Mouse (Mus musculus) forebrain, embryonic 10.5 days (tissue): Measurements from ENCODE around the gene Svbp. TPM values are rescaled to one million over a fixed set of nuclear protein-coding genes. Genes with fewer than 3 reads are reported as not detected.
A peak's percentile ranks its signal among the peaks of the same experiment; 100 is the strongest.

Experiments used
- DNase-seq: peaks from one replicate; pipeline ENCODE4 v3.0.0-alpha.2; 2017; ENCODE audit warnings: low spot score; ENCODE audit errors: extremely low spot score
- H3K27ac ChIP-seq: fragments of 300-500 bp; sonication (generic); 2 replicates; pipeline ENCODE4 v1.5.1; 2016; ENCODE audit warnings: mild to moderate bottlenecking
- H3K27me3 ChIP-seq: fragments of 300-500 bp; sonication (generic); 2 replicates; pipeline ENCODE4 v1.6.1; 2016; ENCODE audit warnings: mild to moderate bottlenecking; ENCODE audit not compliant: poor library complexity, severe bottlenecking
- H3K36me3 ChIP-seq: fragments of 300-500 bp; sonication (generic); replicated peaks from 2 replicates; pipeline ENCODE4 v1.6.1; 2016; ENCODE audit warnings: mild to moderate bottlenecking, moderate library complexity
- H3K4me1 ChIP-seq: fragments of 300-500 bp; sonication (generic); 2 replicates; pipeline ENCODE4 v1.6.1; 2016
- H3K4me3 ChIP-seq: fragments of 300-500 bp; sonication (generic); 2 replicates; pipeline ENCODE4 v1.5.1; 2016; ENCODE audit warnings: mild to moderate bottlenecking, moderate library complexity
- H3K9me3 ChIP-seq: fragments of 300-500 bp; sonication (generic); 2 replicates; pipeline ENCODE4 v1.6.1; 2016; ENCODE audit warnings: mild to moderate bottlenecking, moderate library complexity
- WGBS: fragments of 180-500 bp; shearing (Covaris S2); methylation state at CpG from one replicate; pipeline ENCODE4 v1.1.7; 2016; 5-methylcytosine and 5-hydroxymethylcytosine counted together
- polyA plus RNA-seq: library from polyadenylated mRNA; unstranded; fragments of >200 nt; fragmentation: Nextera tagmentation; extraction: Ambion mirVana; gene quantifications from 2 replicates; pipeline ENCODE4 v1.2.1, GENCODE M21; 2016

Gene Svbp
- polyA plus RNA-seq, 1 experiment from 2014 or later = 138 TPM

DNA sequence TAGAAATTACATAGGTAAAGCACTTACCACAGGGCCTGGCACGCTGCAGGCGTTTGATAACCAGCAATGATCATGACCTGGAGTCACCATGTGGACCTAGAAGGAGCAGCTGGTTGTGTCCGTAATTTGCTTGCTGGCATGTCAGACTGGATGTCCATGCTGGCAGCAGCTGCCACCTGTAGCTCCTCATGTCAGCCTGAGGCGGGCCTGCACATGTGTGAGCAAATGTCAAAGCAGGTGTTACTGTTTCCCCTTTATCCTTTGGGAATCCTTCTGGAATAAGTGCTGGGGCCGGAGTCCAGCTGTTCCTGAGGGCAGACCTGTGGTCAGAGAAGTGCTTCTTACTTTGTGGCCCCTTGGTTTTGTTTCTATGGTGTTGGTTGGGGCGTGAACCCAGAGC is 3.0 kb downstream of the Svbp start:
- DNase-seq = no peak
- Histone ChIP-seq H3K36me3 (peaks cover 28% of the 10 kb centered on the region), H3K4me3 (no peak overlapping the region), H3K27ac (no peak overlapping the region), H3K4me1 (peaks cover 35% of the 10 kb centered on the region), H3K9me3 (no peaks in the 10 kb centered on the region), H3K27me3 (no peaks in the 10 kb centered on the region)
- 93% methylated on average over 6 of the region's 6 CpGs for WGBS

DNA sequence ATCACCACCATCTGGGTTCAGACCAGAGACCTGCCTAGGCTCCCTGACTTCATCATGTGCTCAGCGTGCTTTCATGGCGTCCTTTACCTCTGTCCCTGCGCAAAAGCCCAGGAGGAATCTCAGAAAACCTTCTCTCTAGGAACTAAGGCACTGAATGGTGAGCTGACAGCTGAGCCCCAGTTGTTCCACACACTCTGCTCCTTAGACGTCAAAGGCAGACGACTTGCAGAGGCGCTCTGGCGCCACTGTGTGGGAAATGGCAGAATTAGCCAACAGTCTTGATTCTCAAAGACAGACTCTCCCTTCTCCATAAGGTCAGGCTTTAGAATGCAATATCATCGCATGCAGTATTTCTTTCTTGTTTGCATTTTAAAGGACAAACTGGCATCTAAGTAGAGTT is 9.6 kb downstream of the Svbp start:
- H3K9me3 ChIP-seq = no peaks in the 10 kb centered on the region
- H3K4me3 ChIP-seq = no peak overlapping the region
- DNase-seq = peak; percentile 53
- 17% methylated on average over 8 of the region's 8 CpGs for WGBS
- no peaks in the 10 kb centered on the region for H3K27me3 ChIP-seq
- peaks cover 17% of the 10 kb centered on the region for H3K36me3 ChIP-seq
- H3K4me1 ChIP-seq = peaks cover 7% of the 10 kb centered on the region; the same call in 1 of the 2 replicates
- H3K27ac ChIP-seq = no peak overlapping the region

DNA sequence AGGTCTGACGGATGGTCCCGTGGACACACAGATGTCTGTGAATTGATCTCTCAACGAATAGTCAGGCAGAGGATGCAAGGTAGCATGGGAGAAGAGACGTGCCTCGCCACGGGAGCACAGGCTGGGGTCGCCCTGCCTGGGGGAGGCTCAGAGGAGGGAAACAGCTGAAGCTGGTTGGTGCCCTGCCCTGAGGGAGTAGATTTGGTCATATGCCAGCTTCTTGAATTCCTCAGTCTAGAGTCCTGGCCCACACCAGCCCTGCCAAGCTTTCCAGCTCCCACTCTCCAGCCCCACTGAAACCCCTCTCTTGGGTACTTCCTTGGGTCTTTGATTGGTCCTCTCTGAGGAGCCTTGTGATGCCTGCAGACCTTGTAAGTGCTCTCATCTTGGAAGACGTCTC is 21.6 kb downstream of the Svbp start:
- Histone ChIP-seq H3K36me3 (no peaks in the 10 kb centered on the region), H3K27ac (no peak overlapping the region), H3K4me3 (no peak overlapping the region), H3K27me3 (peaks cover 4% of the 10 kb centered on the region; the same call in 1 of the 2 replicates), H3K9me3 (no peaks in the 10 kb centered on the region), H3K4me1 (peaks cover 13% of the 10 kb centered on the region)
- no peak for DNase-seq
- WGBS = 88% methylated on average over 8 of the region's 8 CpGs

DNA sequence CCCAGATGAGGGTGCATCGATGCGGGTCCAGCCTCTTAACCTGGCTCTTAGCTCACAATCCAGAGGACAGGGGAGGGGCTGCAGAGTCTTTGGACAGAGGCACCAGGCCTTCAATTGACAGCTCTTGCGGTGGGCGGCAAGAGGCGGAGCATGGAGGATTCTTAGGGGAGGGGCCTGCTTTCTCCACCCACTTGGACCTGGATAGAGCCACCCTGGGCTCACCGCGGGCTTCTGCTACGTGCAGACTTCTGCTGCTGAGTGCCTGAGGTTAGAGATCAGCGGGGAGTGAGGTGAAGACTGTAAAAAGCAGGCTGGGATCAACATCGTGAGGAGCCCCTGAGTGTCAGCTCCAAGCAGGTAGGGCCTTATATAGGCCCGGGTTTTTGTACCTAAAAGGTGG is 23.1 kb downstream of the Svbp start, which contains the start of gene Tmem269:
TSS of gene Tmem269 (minus strand) at position 49 of the 400 bp plus-strand sequence.
- Histone ChIP-seq H3K4me1 (peaks cover 13% of the 10 kb centered on the region), H3K27ac (no peak within 1 kb of the TSS), H3K36me3 (0 out of 2 replicates have a peak, but pooled peaks cover 3% of the 10 kb centered on the region), H3K4me3 (0 out of 2 replicates have a peak within 1 kb of the TSS, but pooled peaks have one; percentile 3), H3K9me3 (no peaks in the 10 kb centered on the region), H3K27me3 (peaks cover 4% of the 10 kb centered on the region; the same call in 1 of the 2 replicates)
- DNase-seq = no peak
- WGBS = 10% methylated on average over 11 of the region's 11 CpGs

DNA sequence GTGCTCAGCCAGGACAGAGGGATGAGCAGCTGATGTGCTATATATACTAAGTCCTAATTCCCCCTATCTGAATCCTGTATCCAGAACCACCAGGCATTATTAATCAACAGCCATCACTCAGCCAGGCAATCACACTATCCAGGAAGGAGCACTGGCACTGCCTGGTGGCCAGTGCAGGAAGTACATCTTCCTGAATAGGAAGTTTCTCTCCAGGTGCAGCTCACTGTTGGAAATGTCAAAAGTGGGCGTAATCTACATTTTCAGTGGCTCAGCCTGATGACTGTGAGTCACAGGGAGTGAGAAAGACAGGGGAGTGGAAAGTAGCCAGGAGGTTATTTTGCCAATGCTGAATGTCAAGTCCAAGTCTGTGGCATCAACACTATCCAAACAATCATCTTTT is 28.6 kb downstream of the Svbp start:
- DNase-seq = peak; percentile 35

DNA sequence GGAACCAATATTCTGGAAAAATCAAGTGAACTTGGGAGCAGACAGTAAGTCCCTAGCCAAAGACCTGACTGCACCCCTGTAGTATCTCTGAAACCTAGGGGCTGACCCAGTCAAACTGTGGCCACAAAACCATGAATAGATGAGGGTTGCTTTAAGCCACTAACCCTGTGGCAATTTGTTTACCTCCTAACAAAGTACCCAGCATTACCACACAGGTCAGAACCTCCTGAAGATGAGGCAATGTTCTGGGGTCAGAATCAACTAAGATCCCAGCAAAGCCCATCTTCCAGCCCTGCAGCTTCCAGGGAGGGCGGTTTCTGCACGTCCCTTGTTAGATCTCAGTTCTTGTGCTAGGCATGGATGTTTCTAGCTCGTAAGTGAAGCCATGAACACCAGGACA is 29.4 kb downstream of the Svbp start:
- H3K4me3 ChIP-seq = no peak overlapping the region
- H3K4me1 ChIP-seq = no peaks in the 10 kb centered on the region
- H3K27ac ChIP-seq = no peak overlapping the region
- no peaks in the 10 kb centered on the region for H3K9me3 ChIP-seq
- WGBS = 92% methylated on average over 3 of the region's 3 CpGs
- H3K27me3 ChIP-seq = no peaks in the 10 kb centered on the region
- peaks cover 56% of the 10 kb centered on the region for H3K36me3 ChIP-seq
- no peak for DNase-seq

More for the DNA sequence above, 28.6 kb downstream of the Svbp start:
- Histone ChIP-seq H3K9me3 (no peaks in the 10 kb centered on the region), H3K27me3 (no peaks in the 10 kb centered on the region), H3K4me1 (peaks cover 1% of the 10 kb centered on the region; the same call in 1 of the 2 replicates), H3K4me3 (no peak overlapping the region), H3K36me3 (peaks cover 54% of the 10 kb centered on the region), H3K27ac (no peak overlapping the region)
- 89% methylated on average over 1 of the region's 1 CpGs for WGBS

DNA sequence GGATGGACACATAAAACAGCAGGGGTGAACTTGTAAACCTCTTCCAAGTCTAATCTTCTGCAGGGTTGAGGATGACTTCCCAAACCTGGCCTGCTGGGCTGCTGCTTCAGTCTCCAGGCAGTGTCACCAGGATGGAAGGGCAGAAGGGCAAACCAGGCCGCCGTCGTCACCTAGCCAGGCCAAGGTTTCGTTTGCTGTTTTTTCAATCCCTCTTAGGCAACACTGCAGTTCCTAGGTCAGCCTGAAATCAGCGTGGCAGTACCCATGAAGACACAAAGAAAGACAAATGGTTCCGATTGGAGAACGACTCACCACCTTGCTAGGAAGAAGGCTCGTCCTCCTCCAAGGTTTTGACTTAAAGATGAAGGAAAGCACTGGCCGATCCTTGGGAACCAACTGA is 30.6 kb downstream of the Svbp start:
- Histone ChIP-seq H3K27me3 (no peaks in the 10 kb centered on the region), H3K4me3 (no peak overlapping the region), H3K36me3 (peaks cover 58% of the 10 kb centered on the region), H3K4me1 (no peaks in the 10 kb centered on the region), H3K9me3 (no peaks in the 10 kb centered on the region), H3K27ac (no peak overlapping the region)
- 93% methylated on average over 9 of the region's 9 CpGs for WGBS
- no peak for DNase-seq

DNA sequence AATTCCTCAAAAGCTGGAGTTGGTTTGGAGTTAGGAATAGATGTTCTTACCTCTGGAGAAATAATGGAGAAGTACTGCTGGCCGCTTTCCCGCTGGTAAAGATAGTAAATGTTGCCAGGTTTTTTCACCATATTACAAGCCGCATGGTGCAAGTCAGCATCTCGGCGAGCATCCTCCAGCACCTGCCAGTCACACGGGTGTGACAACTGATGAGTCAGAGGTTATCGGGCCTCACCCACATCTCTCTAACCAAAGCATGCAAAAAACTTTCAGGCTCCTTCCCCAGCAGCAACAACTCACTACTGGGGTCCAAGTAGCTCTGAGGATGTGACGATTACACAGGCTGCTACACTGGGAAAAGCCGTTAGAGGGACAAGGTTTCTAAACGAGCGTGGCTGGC is 31.6 kb downstream of the Svbp start:
- Histone ChIP-seq H3K9me3 (no peaks in the 10 kb centered on the region), H3K27me3 (no peaks in the 10 kb centered on the region), H3K36me3 (peaks cover 58% of the 10 kb centered on the region), H3K4me1 (peaks cover 5% of the 10 kb centered on the region), H3K27ac (no peak overlapping the region), H3K4me3 (no peak overlapping the region)
- no peak for DNase-seq
- WGBS = 94% methylated on average over 11 of the region's 11 CpGs

DNA sequence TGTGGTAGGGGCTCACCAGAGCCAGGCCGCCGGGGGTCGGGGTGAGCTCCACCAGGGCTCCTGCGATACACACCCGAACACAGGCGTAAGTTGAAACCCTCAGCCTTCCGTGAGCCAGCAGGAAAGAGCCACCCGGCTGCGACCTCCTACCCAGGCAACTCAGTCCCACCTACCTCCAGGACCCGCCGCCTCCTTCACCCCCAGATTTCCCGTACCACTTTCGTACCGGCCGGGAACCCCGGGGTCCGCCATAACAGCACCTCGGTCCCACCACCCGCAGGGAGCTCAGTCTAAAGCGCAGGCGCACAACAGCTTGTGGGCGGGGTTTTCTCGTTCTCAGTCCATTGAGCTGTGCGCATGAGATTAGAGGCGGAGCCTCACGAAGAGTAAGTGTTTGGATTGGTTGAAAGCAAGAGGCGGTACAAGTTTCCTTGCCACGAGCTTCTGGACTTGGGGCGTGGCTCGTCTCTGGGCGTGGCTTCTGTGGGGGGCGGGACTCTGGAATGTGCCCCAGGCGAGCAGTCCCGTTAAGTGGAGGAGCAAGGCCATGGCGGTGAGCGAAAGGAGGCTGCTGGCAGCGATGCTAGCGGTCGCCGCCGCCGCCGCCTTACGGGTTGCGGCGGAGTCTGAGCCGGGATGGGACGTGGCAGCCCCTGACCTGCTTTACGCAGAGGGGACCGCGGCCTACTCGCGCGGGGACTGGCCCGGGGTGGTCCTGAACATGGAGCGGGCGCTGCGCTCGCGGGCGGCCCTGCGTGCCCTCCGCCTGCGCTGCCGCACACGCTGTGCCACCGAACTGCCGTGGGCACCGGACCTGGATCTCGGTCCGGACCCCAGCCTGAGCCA is 37.5 kb downstream of the Svbp start, which contains the start of the genes AU022252 and P3h1:
TSS of gene AU022252 (minus strand) at position 303 of the 846 bp plus-strand sequence.
TSS of gene P3h1 (plus strand) at position 506 of the 846 bp plus-strand sequence.
- peak within 1 kb of the TSS; percentile 87 for H3K27ac ChIP-seq
- H3K4me1 ChIP-seq = peaks cover 22% of the 10 kb centered on the region
- no peaks in the 10 kb centered on the region for H3K9me3 ChIP-seq
- peak; percentile 97 for DNase-seq
- peak within 1 kb of the TSS; percentile 84 for H3K4me3 ChIP-seq
- peaks cover 4% of the 10 kb centered on the region; the same call in 1 of the 2 replicates for H3K27me3 ChIP-seq
- under 1% methylated on average over 71 of the region's 71 CpGs for WGBS
- peaks cover 29% of the 10 kb centered on the region for H3K36me3 ChIP-seq

DNA sequence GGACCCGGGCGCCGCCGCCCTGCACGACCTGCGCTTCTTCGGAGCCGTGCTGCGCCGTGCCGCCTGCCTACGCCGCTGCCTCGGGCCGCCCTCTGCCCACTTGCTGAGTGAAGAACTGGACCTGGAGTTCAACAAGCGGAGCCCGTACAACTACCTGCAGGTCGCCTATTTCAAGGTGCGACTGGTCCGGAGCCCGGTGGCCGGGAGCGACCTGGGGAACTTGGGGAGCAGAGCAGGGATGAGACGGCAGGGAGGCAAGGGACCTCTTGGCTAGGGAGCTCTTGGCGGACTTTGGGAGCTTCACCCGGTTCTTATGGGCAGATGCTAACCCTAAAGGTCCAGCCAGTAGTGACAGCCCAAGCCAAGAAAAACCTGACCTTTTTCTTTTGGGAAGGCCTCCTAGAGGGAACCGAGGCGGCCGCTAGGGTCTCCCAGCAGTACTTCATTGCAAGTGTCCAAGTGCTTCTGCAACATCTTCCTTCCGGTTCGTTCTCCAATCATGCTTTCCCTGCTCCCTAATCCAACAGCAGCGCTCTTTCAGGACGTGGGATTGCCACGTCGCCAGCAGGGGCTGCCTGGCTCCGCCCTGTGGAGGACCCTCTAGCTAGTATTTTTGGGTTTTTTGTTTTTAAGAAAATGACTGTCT is 38.3 kb downstream of the Svbp start:
- under 1% methylated on average over 36 of the region's 36 CpGs for WGBS
- Histone ChIP-seq H3K4me3 (peak overlapping the region; percentile 84), H3K4me1 (peaks cover 25% of the 10 kb centered on the region), H3K27me3 (peaks cover 4% of the 10 kb centered on the region; the same call in 1 of the 2 replicates), H3K36me3 (peaks cover 26% of the 10 kb centered on the region), H3K9me3 (no peaks in the 10 kb centered on the region), H3K27ac (peak overlapping the region; percentile 83)
- DNase-seq = peak; percentile 69

DNA sequence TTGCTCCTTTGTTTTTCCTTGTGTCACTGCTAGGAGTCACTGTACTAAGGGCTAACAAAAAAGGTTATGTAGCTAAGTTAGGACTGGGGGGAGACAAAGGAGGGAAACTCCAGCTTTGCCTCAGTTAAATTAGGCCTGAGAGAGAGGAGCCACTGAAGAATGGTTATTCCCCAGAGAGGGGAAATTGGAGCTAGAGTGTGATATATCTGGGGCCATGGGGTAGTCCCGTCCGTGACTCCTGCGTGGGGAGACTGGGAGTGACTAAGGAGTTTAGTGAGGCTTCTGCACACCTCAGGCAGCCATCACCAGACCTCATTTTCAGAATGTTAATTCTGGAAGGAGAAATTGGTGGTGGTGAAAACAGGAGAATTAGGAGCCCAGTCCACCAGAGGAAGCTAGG is 39.2 kb downstream of the Svbp start:
- Histone ChIP-seq H3K9me3 (no peaks in the 10 kb centered on the region), H3K4me3 (peak overlapping the region; percentile 84; the same call in 1 of the 2 replicates), H3K36me3 (peaks cover 23% of the 10 kb centered on the region), H3K4me1 (peaks cover 29% of the 10 kb centered on the region), H3K27me3 (peaks cover 4% of the 10 kb centered on the region; the same call in 1 of the 2 replicates), H3K27ac (no peak overlapping the region)
- DNase-seq = no peak
- 88% methylated on average over 3 of the region's 3 CpGs for WGBS

DNA sequence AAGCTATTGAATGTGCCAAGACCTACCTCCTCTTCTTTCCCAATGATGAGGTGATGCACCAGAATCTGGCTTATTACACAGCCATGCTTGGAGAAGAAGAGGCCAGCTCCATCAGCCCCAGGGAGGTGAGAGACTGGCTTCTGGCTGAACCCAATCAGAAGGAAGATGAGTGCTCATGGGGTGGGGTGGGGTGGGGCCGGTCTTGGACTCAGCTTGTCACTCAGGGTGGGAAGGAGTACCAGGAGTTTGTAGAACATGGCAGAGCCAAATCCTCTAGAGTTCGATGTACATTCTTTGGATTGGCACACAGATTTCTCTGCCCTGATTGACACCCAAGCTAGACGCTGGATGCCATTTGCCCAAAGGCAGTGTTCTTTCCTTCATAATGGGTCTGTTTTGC is 43.6 kb downstream of the Svbp start:
- H3K27ac ChIP-seq = no peak overlapping the region
- peaks cover 4% of the 10 kb centered on the region; the same call in 1 of the 2 replicates for H3K27me3 ChIP-seq
- H3K36me3 ChIP-seq = peaks cover 54% of the 10 kb centered on the region
- H3K4me3 ChIP-seq = no peak overlapping the region
- 76% methylated on average over 3 of the region's 3 CpGs for WGBS
- peaks cover 19% of the 10 kb centered on the region for H3K4me1 ChIP-seq
- no peak for DNase-seq
- no peaks in the 10 kb centered on the region for H3K9me3 ChIP-seq
